Mouse (Mus musculus): ENCODE results near the gene Brpf3. TPM values are rescaled to one million over a fixed set of nuclear protein-coding genes. Genes with fewer than 3 reads are reported as not detected.

Gene Brpf3
- total and polyA plus RNA-seq, 3 experiments = 3.4 to 87.3 (median 30.9) TPM

- H3K4me1 ChIP-seq (ENCODE audit: insufficient read depth, low read depth, low read length) = peaks cover 36% of the 10 kb centered on the region
These were observed 24.0 kb downstream of the Brpf3 start for GRCm38 (mm10) chr17:28824896-28825295.

GRCm38 (mm10) chr17:28825359-28826041 lies 24.6 kb downstream of the Brpf3 start:
- Histone ChIP-seq H3K4me3 (ENCODE audit: low read depth, low read length) (no peak overlapping the region), H3K9me3 (replicated peaks) (no peaks in the 10 kb centered on the region), H3K4me1 (ENCODE audit: insufficient read depth, low read depth, low read length) (peaks cover 36% of the 10 kb centered on the region), H3K27me3 (ENCODE audit: insufficient read depth, low read length) (no peaks in the 10 kb centered on the region), H3K36me3 (replicated peaks) (peaks cover 100% of the 10 kb centered on the region)
- ATAC-seq (ENCODE audit: extremely low read depth, insufficient number of reproducible peaks, low FRiP score, poor library complexity, severe bottlenecking) = no peak
- DNase-seq (ENCODE audit: low spot score) = no peak
- TF ChIP-seq GATA1 (IDR thresholded peaks at IDR 0.05; ENCODE audit: borderline replicate concordance, low read length) (no peak), CTCF (IDR thresholded peaks at IDR 0.05; ENCODE audit: low read depth, low read length) (no peak)

More at GRCm38 (mm10) chr17:28824896-28825295, 24.0 kb downstream of the Brpf3 start:
- DNase-seq (ENCODE audit: low spot score) (no peak), ATAC-seq (ENCODE audit: extremely low read depth, insufficient number of reproducible peaks, low FRiP score, poor library complexity, severe bottlenecking) (no peak)
- H3K9me3 ChIP-seq (replicated peaks) = no peaks in the 10 kb centered on the region
- no peaks in the 10 kb centered on the region for H3K27me3 ChIP-seq (ENCODE audit: insufficient read depth, low read length)
- peaks cover 99% of the 10 kb centered on the region for H3K36me3 ChIP-seq (replicated peaks)
- TF ChIP-seq CTCF (IDR thresholded peaks at IDR 0.05; ENCODE audit: low read depth, low read length) (no peak), GATA2 (IDR thresholded peaks at IDR 0.05; ENCODE audit: borderline replicate concordance, low read depth, low read length) (no peak), GATA1 (IDR thresholded peaks at IDR 0.05; ENCODE audit: borderline replicate concordance, low read length) (no peak), TAL1 (conservative IDR thresholded peaks at IDR 0.05; ENCODE audit: low read depth, low read length) (no peak), POLR2AphosphoS5 (IDR thresholded peaks at IDR 0.05; ENCODE audit: insufficient replicate concordance, low read depth, low read length) (no peak)
- H3K4me3 ChIP-seq (ENCODE audit: low read depth, low read length) = no peak overlapping the region

GRCm38 (mm10) chr17:28827665-28828231 lies 26.9 kb downstream of the Brpf3 start:
- Histone ChIP-seq H3K4me1 (ENCODE audit: insufficient read depth, low read depth, low read length) (peaks cover 37% of the 10 kb centered on the region), H3K36me3 (replicated peaks) (peaks cover 100% of the 10 kb centered on the region), H3K4me3 (ENCODE audit: low read depth, low read length) (no peak overlapping the region), H3K27me3 (ENCODE audit: insufficient read depth, low read length) (no peaks in the 10 kb centered on the region), H3K9me3 (replicated peaks) (no peaks in the 10 kb centered on the region)
- DNase-seq (ENCODE audit: low spot score) (no peak), ATAC-seq (ENCODE audit: extremely low read depth, insufficient number of reproducible peaks, low FRiP score, poor library complexity, severe bottlenecking) (no peak)
- TF ChIP-seq TAL1 (conservative IDR thresholded peaks at IDR 0.05; ENCODE audit: low read depth, low read length) (no peak), GATA1 (IDR thresholded peaks at IDR 0.05; ENCODE audit: borderline replicate concordance, low read length) (no peak), GATA2 (IDR thresholded peaks at IDR 0.05; ENCODE audit: borderline replicate concordance, low read depth, low read length) (no peak), POLR2AphosphoS5 (IDR thresholded peaks at IDR 0.05; ENCODE audit: insufficient replicate concordance, low read depth, low read length) (no peak), CTCF (IDR thresholded peaks at IDR 0.05; ENCODE audit: low read depth, low read length) (no peak)

- ATAC-seq (ENCODE audit: extremely low read depth, insufficient number of reproducible peaks, low FRiP score, poor library complexity, severe bottlenecking) (no peak), DNase-seq (ENCODE audit: low spot score) (no peak)
- Histone ChIP-seq H3K36me3 (replicated peaks) (peaks cover 98% of the 10 kb centered on the region), H3K4me3 (ENCODE audit: low read depth, low read length) (no peak overlapping the region), H3K9me3 (replicated peaks) (no peaks in the 10 kb centered on the region), H3K27me3 (ENCODE audit: insufficient read depth, low read length) (no peaks in the 10 kb centered on the region), H3K4me1 (ENCODE audit: insufficient read depth, low read depth, low read length) (peaks cover 30% of the 10 kb centered on the region)
- TF ChIP-seq CTCF (IDR thresholded peaks at IDR 0.05; ENCODE audit: low read depth, low read length) (no peak), GATA1 (IDR thresholded peaks at IDR 0.05; ENCODE audit: borderline replicate concordance, low read length) (no peak), GATA2 (IDR thresholded peaks at IDR 0.05; ENCODE audit: borderline replicate concordance, low read depth, low read length) (no peak), TAL1 (conservative IDR thresholded peaks at IDR 0.05; ENCODE audit: low read depth, low read length) (no peak), POLR2AphosphoS5 (IDR thresholded peaks at IDR 0.05; ENCODE audit: insufficient replicate concordance, low read depth, low read length) (no peak)
These were observed 28.2 kb downstream of the Brpf3 start for GRCm38 (mm10) chr17:28829120-28829519.

- Histone ChIP-seq H3K4me1 (ENCODE audit: insufficient read depth, low read depth, low read length) (peaks cover 25% of the 10 kb centered on the region), H3K9me3 (replicated peaks) (no peaks in the 10 kb centered on the region), H3K36me3 (replicated peaks) (peaks cover 96% of the 10 kb centered on the region), H3K27me3 (ENCODE audit: insufficient read depth, low read length) (no peaks in the 10 kb centered on the region), H3K4me3 (ENCODE audit: low read depth, low read length) (no peak overlapping the region)
- ATAC-seq (ENCODE audit: extremely low read depth, insufficient number of reproducible peaks, low FRiP score, poor library complexity, severe bottlenecking) (no peak), DNase-seq (ENCODE audit: low spot score) (no peak)
- TF ChIP-seq TAL1 (conservative IDR thresholded peaks at IDR 0.05; ENCODE audit: low read depth, low read length) = no peak
- TF ChIP-seq POLR2AphosphoS5 (IDR thresholded peaks at IDR 0.05; ENCODE audit: insufficient replicate concordance, low read depth, low read length) = no peak
- TF ChIP-seq GATA2 (IDR thresholded peaks at IDR 0.05; ENCODE audit: borderline replicate concordance, low read depth, low read length) = no peak
- no peak for TF ChIP-seq GATA1 (IDR thresholded peaks at IDR 0.05; ENCODE audit: borderline replicate concordance, low read length)
- no peak for TF ChIP-seq CTCF (IDR thresholded peaks at IDR 0.05; ENCODE audit: low read depth, low read length)
These were observed 30.2 kb downstream of the Brpf3 start for GRCm38 (mm10) chr17:28831065-28831464.

- H3K27me3 ChIP-seq (ENCODE audit: insufficient read depth, low read length) = no peaks in the 10 kb centered on the region
- DNase-seq (ENCODE audit: low spot score) = no peak
- peaks cover 25% of the 10 kb centered on the region for H3K4me1 ChIP-seq (ENCODE audit: insufficient read depth, low read depth, low read length)
- ATAC-seq (ENCODE audit: extremely low read depth, insufficient number of reproducible peaks, low FRiP score, poor library complexity, severe bottlenecking) = no peak
- no peaks in the 10 kb centered on the region for H3K9me3 ChIP-seq (replicated peaks)
- peaks cover 96% of the 10 kb centered on the region for H3K36me3 ChIP-seq (replicated peaks)
- TF ChIP-seq GATA1 (IDR thresholded peaks at IDR 0.05; ENCODE audit: borderline replicate concordance, low read length) = no peak
- TF ChIP-seq POLR2AphosphoS5 (IDR thresholded peaks at IDR 0.05; ENCODE audit: insufficient replicate concordance, low read depth, low read length) = no peak
- TF ChIP-seq CTCF (IDR thresholded peaks at IDR 0.05; ENCODE audit: low read depth, low read length) = no peak
- H3K4me3 ChIP-seq (ENCODE audit: low read depth, low read length) = no peak overlapping the region
These were observed 31.1 kb downstream of the Brpf3 start for GRCm38 (mm10) chr17:28832040-28832439.
